Mouse (Mus musculus): ENCODE data around the gene Padi4. TPM values are rescaled to one million over a fixed set of nuclear protein-coding genes. Genes with fewer than 3 reads are reported as not detected.

Padi4 gene
- polyA plus RNA-seq, 1 experiment from 2014 or later = 0.12 TPM

DNA sequence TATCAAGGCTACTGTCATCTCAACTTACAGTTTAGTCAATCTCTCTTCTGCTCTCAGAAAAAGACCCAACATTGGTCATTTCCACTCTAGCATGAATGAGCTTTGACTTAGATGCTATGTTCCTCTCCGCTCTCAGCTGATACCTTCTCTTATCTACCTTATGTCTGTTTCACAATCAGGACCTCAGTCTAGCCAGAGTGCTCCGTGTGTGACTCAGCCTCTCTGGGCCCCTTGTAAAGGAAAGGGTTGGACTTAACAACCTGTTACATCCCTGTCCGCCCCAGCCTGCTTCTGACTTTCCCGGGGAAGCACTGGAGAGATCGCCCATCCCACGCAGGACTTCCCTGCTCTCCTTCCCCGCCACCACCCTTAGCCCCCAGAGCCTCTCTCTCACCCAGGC, 18.5 kb upstream of the Padi4 start:
- Histone ChIP-seq H3K27me3 (ENCODE audit: control insufficient read depth, insufficient read depth, low read length) (no peaks in the 10 kb centered on the region), H3K4me3 (replicated peaks; ENCODE audit: low read depth, low read length) (no peak overlapping the region), H3K36me3 (ENCODE audit: control insufficient read depth, insufficient read depth, low read length) (no peaks in the 10 kb centered on the region), H3K4me1 (ENCODE audit: control insufficient read depth, insufficient read depth, low read length) (no peaks in the 10 kb centered on the region), H3K9me3 (ENCODE audit: control insufficient read depth, low read length) (no peaks in the 10 kb centered on the region), H3K27ac (replicated peaks; ENCODE audit: low read depth, low read length) (no peak overlapping the region), H3K4me2 (ENCODE audit: low read length) (no peak overlapping the region), H3K9ac (replicated peaks; ENCODE audit: low read length) (no peak overlapping the region)
- 89% methylated on average over 7 of the region's 7 CpGs for WGBS
- ATAC-seq (ENCODE audit: low FRiP score, low TSS enrichment) (no peak), DNase-seq (no peak)

DNA sequence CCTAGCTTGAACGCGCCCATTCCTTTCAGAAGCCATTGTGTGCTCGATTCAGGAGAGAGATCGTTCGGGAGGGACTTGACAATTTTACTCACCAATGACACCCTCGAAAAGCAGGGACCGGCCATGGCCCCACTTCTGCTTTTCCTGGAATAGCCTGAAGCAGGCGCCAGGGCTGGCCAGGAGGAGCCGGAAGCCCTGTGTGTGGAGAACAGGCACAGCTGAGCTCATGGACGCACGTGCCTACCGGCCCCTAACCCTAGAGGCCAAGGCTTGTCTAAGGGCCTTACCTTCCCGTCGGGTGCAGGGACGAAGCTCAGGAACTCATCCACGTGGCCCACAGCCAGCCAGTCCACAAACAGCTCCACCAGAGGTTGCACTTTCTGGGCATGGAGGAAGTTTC, 17.0 kb upstream of the Padi4 start:
- 82% methylated on average over 16 of the region's 16 CpGs for WGBS
- Histone ChIP-seq H3K36me3 (ENCODE audit: control insufficient read depth, insufficient read depth, low read length) (no peaks in the 10 kb centered on the region), H3K27me3 (ENCODE audit: control insufficient read depth, insufficient read depth, low read length) (no peaks in the 10 kb centered on the region), H3K9ac (replicated peaks; ENCODE audit: low read length) (no peak overlapping the region), H3K4me2 (ENCODE audit: low read length) (no peak overlapping the region), H3K4me3 (replicated peaks; ENCODE audit: low read depth, low read length) (no peak overlapping the region), H3K9me3 (ENCODE audit: control insufficient read depth, low read length) (no peaks in the 10 kb centered on the region), H3K4me1 (ENCODE audit: control insufficient read depth, insufficient read depth, low read length) (no peaks in the 10 kb centered on the region), H3K27ac (replicated peaks; ENCODE audit: low read depth, low read length) (no peak overlapping the region)
- ATAC-seq (ENCODE audit: low FRiP score, low TSS enrichment) = no peak
- DNase-seq = no peak

- DNase-seq (no peak), ATAC-seq (ENCODE audit: low FRiP score, low TSS enrichment) (no peak)
- Histone ChIP-seq H3K4me3 (replicated peaks; ENCODE audit: low read depth, low read length) (no peak overlapping the region), H3K9me3 (ENCODE audit: control insufficient read depth, low read length) (no peaks in the 10 kb centered on the region), H3K9ac (replicated peaks; ENCODE audit: low read length) (no peak overlapping the region), H3K36me3 (ENCODE audit: control insufficient read depth, insufficient read depth, low read length) (no peaks in the 10 kb centered on the region), H3K4me2 (ENCODE audit: low read length) (no peak overlapping the region), H3K4me1 (ENCODE audit: control insufficient read depth, insufficient read depth, low read length) (no peaks in the 10 kb centered on the region), H3K27ac (replicated peaks; ENCODE audit: low read depth, low read length) (no peak overlapping the region), H3K27me3 (ENCODE audit: control insufficient read depth, insufficient read depth, low read length) (no peaks in the 10 kb centered on the region)
- WGBS = 96% methylated on average over 4 of the region's 4 CpGs
Observed at GRCm38 (mm10) chr4:140789983-140790382, 15.9 kb upstream of the Padi4 start.

GRCm38 (mm10) chr4:140788983-140789382, 14.9 kb upstream of the Padi4 start:
- ATAC-seq (ENCODE audit: low FRiP score, low TSS enrichment) (no peak), DNase-seq (peak; percentile 70)
- 40% methylated on average over 6 of the region's 6 CpGs for WGBS
- Histone ChIP-seq H3K36me3 (ENCODE audit: control insufficient read depth, insufficient read depth, low read length) (no peaks in the 10 kb centered on the region), H3K9me3 (ENCODE audit: control insufficient read depth, low read length) (no peaks in the 10 kb centered on the region), H3K27ac (replicated peaks; ENCODE audit: low read depth, low read length) (no peak overlapping the region), H3K4me2 (ENCODE audit: low read length) (no peak overlapping the region), H3K9ac (replicated peaks; ENCODE audit: low read length) (no peak overlapping the region), H3K4me1 (ENCODE audit: control insufficient read depth, insufficient read depth, low read length) (no peaks in the 10 kb centered on the region), H3K4me3 (replicated peaks; ENCODE audit: low read depth, low read length) (no peak overlapping the region), H3K27me3 (ENCODE audit: control insufficient read depth, insufficient read depth, low read length) (no peaks in the 10 kb centered on the region)

DNA sequence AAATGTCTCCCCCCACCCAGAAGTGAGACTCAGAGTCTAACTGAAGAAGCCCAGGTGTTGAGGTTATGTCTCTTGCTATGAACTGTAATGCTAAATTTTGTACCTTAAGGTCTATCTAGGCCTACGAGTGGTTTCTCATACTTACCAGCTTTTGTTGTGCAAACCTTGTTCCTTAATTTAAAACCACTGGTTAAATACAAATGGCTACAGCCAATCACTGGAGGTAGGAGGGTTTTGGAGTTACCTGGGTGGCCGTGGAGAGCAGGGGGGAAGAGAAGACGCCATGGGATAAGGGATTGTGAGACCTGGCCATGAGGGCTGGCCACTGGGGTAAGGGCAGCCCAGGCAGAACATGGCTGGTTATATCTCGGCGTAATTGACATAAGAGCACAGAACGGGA, 14.2 kb upstream of the Padi4 start:
- Histone ChIP-seq H3K36me3 (ENCODE audit: control insufficient read depth, insufficient read depth, low read length) (no peaks in the 10 kb centered on the region), H3K9me3 (ENCODE audit: control insufficient read depth, low read length) (no peaks in the 10 kb centered on the region), H3K4me3 (replicated peaks; ENCODE audit: low read depth, low read length) (no peak overlapping the region), H3K27ac (replicated peaks; ENCODE audit: low read depth, low read length) (no peak overlapping the region), H3K4me2 (ENCODE audit: low read length) (no peak overlapping the region), H3K9ac (replicated peaks; ENCODE audit: low read length) (no peak overlapping the region), H3K4me1 (ENCODE audit: control insufficient read depth, insufficient read depth, low read length) (no peaks in the 10 kb centered on the region), H3K27me3 (ENCODE audit: control insufficient read depth, insufficient read depth, low read length) (no peaks in the 10 kb centered on the region)
- WGBS = 81% methylated on average over 6 of the region's 6 CpGs
- ATAC-seq (ENCODE audit: low FRiP score, low TSS enrichment) (no peak), DNase-seq (no peak)

DNA sequence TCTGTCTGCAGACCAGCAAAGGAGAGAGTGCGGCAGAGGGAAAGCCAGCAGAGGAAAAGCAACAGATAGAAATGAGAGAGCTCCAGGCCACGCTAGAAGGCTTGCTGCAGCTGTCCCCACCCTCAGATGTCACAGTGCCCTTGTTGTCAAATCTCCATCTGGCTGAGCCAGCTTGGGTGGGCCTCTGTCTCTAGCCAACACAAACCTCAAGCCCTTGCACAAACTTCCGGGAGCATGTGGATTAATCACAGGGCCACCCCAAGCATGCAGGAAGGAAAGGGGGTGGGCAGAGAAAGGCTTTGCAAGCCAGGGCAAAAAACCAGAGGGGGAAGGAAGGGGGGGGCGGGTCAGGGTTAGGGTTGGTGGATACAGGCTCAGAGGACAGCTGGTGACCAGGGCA, 13.4 kb upstream of the Padi4 start:
- WGBS = 71% methylated on average over 4 of the region's 4 CpGs
- ATAC-seq (ENCODE audit: low FRiP score, low TSS enrichment) (no peak), DNase-seq (no peak)
- H3K4me3 ChIP-seq (replicated peaks; ENCODE audit: low read depth, low read length) = no peak overlapping the region
- H3K27me3 ChIP-seq (ENCODE audit: control insufficient read depth, insufficient read depth, low read length) = no peaks in the 10 kb centered on the region
- H3K9me3 ChIP-seq (ENCODE audit: control insufficient read depth, low read length) = no peaks in the 10 kb centered on the region
- H3K27ac ChIP-seq (replicated peaks; ENCODE audit: low read depth, low read length) = no peak overlapping the region
- no peaks in the 10 kb centered on the region for H3K36me3 ChIP-seq (ENCODE audit: control insufficient read depth, insufficient read depth, low read length)
- H3K9ac ChIP-seq (replicated peaks; ENCODE audit: low read length) = no peak overlapping the region
- no peaks in the 10 kb centered on the region for H3K4me1 ChIP-seq (ENCODE audit: control insufficient read depth, insufficient read depth, low read length)
- no peak overlapping the region for H3K4me2 ChIP-seq (ENCODE audit: low read length)

DNA sequence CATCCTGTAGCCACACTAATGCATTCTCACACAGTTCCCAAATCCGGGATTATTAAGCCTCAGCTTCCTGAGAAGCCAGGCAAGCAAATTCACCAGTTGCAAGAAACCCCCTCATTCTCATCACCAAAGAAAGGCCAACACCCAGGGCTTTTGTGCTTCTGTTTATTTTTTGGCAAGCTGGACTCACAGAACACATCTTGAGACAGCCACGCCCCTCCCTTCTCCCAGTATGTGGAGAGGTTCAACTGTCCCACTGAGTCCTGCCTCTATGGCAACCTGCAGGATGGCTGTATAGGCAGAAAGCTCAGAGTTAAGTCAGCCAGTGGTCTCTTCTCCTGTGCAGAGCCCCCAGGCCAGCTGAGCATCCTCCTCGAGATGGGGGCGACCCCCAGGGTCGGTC, 11.2 kb upstream of the Padi4 start:
- no peaks in the 10 kb centered on the region for H3K4me1 ChIP-seq (ENCODE audit: control insufficient read depth, insufficient read depth, low read length)
- ATAC-seq (ENCODE audit: low FRiP score, low TSS enrichment) (no peak), DNase-seq (no peak)
- no peak overlapping the region for H3K4me3 ChIP-seq (replicated peaks; ENCODE audit: low read depth, low read length)
- no peaks in the 10 kb centered on the region for H3K27me3 ChIP-seq (ENCODE audit: control insufficient read depth, insufficient read depth, low read length)
- H3K9ac ChIP-seq (replicated peaks; ENCODE audit: low read length) = no peak overlapping the region
- no peak overlapping the region for H3K4me2 ChIP-seq (ENCODE audit: low read length)
- H3K36me3 ChIP-seq (ENCODE audit: control insufficient read depth, insufficient read depth, low read length) = no peaks in the 10 kb centered on the region
- H3K9me3 ChIP-seq (ENCODE audit: control insufficient read depth, low read length) = no peaks in the 10 kb centered on the region
- H3K27ac ChIP-seq (replicated peaks; ENCODE audit: low read depth, low read length) = no peak overlapping the region
- WGBS = 84% methylated on average over 5 of the region's 5 CpGs

GRCm38 (mm10) chr4:140784292-140784945, 10.4 kb upstream of the Padi4 start:
- no peaks in the 10 kb centered on the region for H3K36me3 ChIP-seq (ENCODE audit: control insufficient read depth, insufficient read depth, low read length)
- H3K27ac ChIP-seq (replicated peaks; ENCODE audit: low read depth, low read length) = no peak overlapping the region
- H3K27me3 ChIP-seq (ENCODE audit: control insufficient read depth, insufficient read depth, low read length) = no peaks in the 10 kb centered on the region
- no peak overlapping the region for H3K4me2 ChIP-seq (ENCODE audit: low read length)
- no peaks in the 10 kb centered on the region for H3K9me3 ChIP-seq (ENCODE audit: control insufficient read depth, low read length)
- H3K9ac ChIP-seq (replicated peaks; ENCODE audit: low read length) = no peak overlapping the region
- no peak overlapping the region for H3K4me3 ChIP-seq (replicated peaks; ENCODE audit: low read depth, low read length)
- WGBS = 93% methylated on average over 9 of the region's 9 CpGs
- no peak for DNase-seq
- ATAC-seq (ENCODE audit: low FRiP score, low TSS enrichment) = no peak
- no peaks in the 10 kb centered on the region for H3K4me1 ChIP-seq (ENCODE audit: control insufficient read depth, insufficient read depth, low read length)

- H3K4me3 ChIP-seq (replicated peaks; ENCODE audit: low read depth, low read length) = no peak overlapping the region
- H3K4me2 ChIP-seq (ENCODE audit: low read length) = no peak overlapping the region
Observed at GRCm38 (mm10) chr4:140782821-140783220, 8.8 kb upstream of the Padi4 start.

More at GRCm38 (mm10) chr4:140782821-140783220, 8.8 kb upstream of the Padi4 start:
- no peak overlapping the region for H3K27ac ChIP-seq (replicated peaks; ENCODE audit: low read depth, low read length)
- H3K27me3 ChIP-seq (ENCODE audit: control insufficient read depth, insufficient read depth, low read length) = no peaks in the 10 kb centered on the region
- no peak for DNase-seq
- no peak for ATAC-seq (ENCODE audit: low FRiP score, low TSS enrichment)
- WGBS = 89% methylated on average over 9 of the region's 9 CpGs
- H3K9me3 ChIP-seq (ENCODE audit: control insufficient read depth, low read length) = no peaks in the 10 kb centered on the region
- H3K4me1 ChIP-seq (ENCODE audit: control insufficient read depth, insufficient read depth, low read length) = no peaks in the 10 kb centered on the region
- no peaks in the 10 kb centered on the region for H3K36me3 ChIP-seq (ENCODE audit: control insufficient read depth, insufficient read depth, low read length)
- no peak overlapping the region for H3K9ac ChIP-seq (replicated peaks; ENCODE audit: low read length)

Measured in midbrain, embryonic 14.5 days (tissue).